Mouse (Mus musculus): ENCODE data around the gene Ak9. TPM values are rescaled to one million over a fixed set of nuclear protein-coding genes. Genes with fewer than 3 reads are reported as not detected.
"Not testable (repeated sequence)": the region's sequence is repeated elsewhere in the genome, so short reads cannot be mapped to it uniquely, and the experiment has no call there.

The Ak9 gene
- polyA plus RNA-seq, 1 experiment from 2014 or later: 0.05 TPM

- Histone ChIP-seq H3K4me2 (ENCODE audit: low read depth, low read length, severe bottlenecking) (no peak overlapping the region), H3K4me1 (replicated peaks; ENCODE audit: control insufficient read depth, insufficient read depth, low read length) (no peaks in the 10 kb centered on the region), H3K27ac (ENCODE audit: low read depth, low read length) (no peak overlapping the region), H3K9ac (ENCODE audit: low read length) (no peak overlapping the region), H3K27me3 (ENCODE audit: control insufficient read depth, insufficient read depth, low read length) (no peaks in the 10 kb centered on the region), H3K4me3 (ENCODE audit: low read depth, low read length) (no peak overlapping the region), H3K36me3 (ENCODE audit: control insufficient read depth, insufficient read depth, low read length) (no peaks in the 10 kb centered on the region), H3K9me3 (ENCODE audit: control insufficient read depth, low read length) (no peaks in the 10 kb centered on the region)
- DNase-seq (ENCODE audit: low spot score) (no peak), ATAC-seq (replicated peaks; ENCODE audit: low FRiP score) (no peak)
- WGBS: 80% methylated on average over 12 of the region's 12 CpGs
Observed at GRCm38 (mm10) chr10:41380466-41380865, 76.7 kb downstream of the Ak9 start.

DNA sequence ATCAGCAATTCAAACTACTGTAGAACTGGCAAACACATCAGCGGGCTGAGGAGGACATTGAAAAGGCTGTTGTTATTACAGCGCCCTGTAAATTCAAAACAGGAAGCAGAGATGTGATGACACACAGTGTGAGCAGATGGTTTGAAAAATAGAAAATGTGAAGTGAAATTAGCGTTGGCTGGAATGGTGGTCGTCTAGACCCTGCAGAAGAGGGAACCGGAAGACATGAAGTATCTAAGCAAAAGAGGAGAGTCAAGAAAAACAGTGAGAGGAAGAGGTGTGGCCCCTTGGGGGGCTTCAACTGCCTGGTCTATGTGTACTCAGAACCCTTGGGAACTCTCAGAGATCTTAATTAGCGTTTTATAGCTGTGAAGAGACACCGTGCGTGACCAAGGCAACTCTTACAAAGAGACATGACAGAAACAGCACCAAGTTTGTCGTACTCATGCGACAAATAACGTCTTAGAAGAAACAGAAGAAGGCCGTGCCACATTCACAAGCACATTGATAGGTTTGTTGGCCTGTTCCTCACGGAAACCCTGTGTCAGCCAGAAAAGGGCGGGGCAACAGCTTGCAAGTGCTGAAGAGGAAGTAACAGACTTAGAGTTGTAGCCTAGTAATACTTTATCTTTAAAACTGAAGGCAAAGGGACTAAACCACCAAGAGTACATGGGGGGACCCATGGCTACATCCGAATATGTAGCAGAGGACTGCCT, 81.9 kb downstream of the Ak9 start:
- Histone ChIP-seq H3K27me3 (ENCODE audit: control insufficient read depth, insufficient read depth, low read length) (no peaks in the 10 kb centered on the region), H3K4me1 (replicated peaks; ENCODE audit: control insufficient read depth, insufficient read depth, low read length) (no peaks in the 10 kb centered on the region), H3K9ac (ENCODE audit: low read length) (no peak overlapping the region), H3K9me3 (ENCODE audit: control insufficient read depth, low read length) (no peaks in the 10 kb centered on the region), H3K27ac (ENCODE audit: low read depth, low read length) (no peak overlapping the region), H3K36me3 (ENCODE audit: control insufficient read depth, insufficient read depth, low read length) (no peaks in the 10 kb centered on the region), H3K4me3 (ENCODE audit: low read depth, low read length) (no peak overlapping the region), H3K4me2 (ENCODE audit: low read depth, low read length, severe bottlenecking) (no peak overlapping the region)
- 83% methylated on average over 15 of the region's 15 CpGs for WGBS
- DNase-seq (ENCODE audit: low spot score) (no peak), ATAC-seq (replicated peaks; ENCODE audit: low FRiP score) (no peak)

DNA sequence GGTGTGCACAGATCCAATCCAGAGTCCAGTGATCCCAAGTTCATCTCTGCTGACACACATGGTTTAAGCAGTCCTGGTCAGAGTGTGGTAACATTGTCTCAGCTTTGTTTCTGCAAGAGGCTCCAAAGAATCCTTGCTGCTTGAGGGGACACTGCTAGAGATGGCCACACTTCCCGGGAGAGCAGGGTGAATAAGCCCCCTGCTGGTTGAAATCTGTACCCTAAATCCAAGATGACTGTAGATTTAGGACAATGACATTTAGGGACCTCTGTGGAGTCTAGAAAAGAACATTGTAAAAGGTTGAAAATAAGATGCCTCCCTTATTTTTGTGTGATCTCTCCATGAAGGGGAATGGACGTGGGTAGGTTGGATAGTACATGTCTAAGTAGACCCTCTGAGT, 89.8 kb downstream of the Ak9 start:
- Histone ChIP-seq H3K9ac (ENCODE audit: low read length) (no peak overlapping the region), H3K27ac (ENCODE audit: low read depth, low read length) (no peak overlapping the region), H3K36me3 (ENCODE audit: control insufficient read depth, insufficient read depth, low read length) (no peaks in the 10 kb centered on the region), H3K27me3 (ENCODE audit: control insufficient read depth, insufficient read depth, low read length) (no peaks in the 10 kb centered on the region), H3K4me2 (ENCODE audit: low read depth, low read length, severe bottlenecking) (no peak overlapping the region), H3K4me1 (replicated peaks; ENCODE audit: control insufficient read depth, insufficient read depth, low read length) (no peaks in the 10 kb centered on the region), H3K4me3 (ENCODE audit: low read depth, low read length) (no peak overlapping the region), H3K9me3 (ENCODE audit: control insufficient read depth, low read length) (no peaks in the 10 kb centered on the region)
- ATAC-seq (replicated peaks; ENCODE audit: low FRiP score) (no peak), DNase-seq (ENCODE audit: low spot score) (no peak)
- WGBS: 65% methylated on average over 2 of the region's 2 CpGs

DNA sequence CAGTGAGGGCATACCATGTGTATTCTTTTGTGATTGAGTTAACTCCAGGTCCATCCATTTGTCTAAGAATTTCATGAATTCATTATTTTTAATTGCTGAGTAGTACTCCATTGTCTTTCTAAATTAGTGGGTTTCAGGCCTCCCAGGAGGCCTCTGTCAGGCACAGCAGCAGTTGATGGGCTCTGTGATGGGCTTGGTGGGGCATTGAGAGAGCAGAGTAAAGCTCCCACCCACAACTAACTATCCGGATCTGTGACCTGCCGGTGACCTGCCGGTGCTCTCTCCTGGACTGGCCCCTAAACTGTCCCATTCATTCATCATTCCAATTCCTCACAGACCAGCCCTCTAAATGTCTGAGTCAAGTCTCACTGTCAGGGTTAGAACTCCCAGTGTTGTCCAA, 97.3 kb downstream of the Ak9 start:
- Histone ChIP-seq H3K36me3 (ENCODE audit: control insufficient read depth, insufficient read depth, low read length) (no peaks in the 10 kb centered on the region), H3K4me3 (ENCODE audit: low read depth, low read length) (no peak overlapping the region), H3K4me1 (replicated peaks; ENCODE audit: control insufficient read depth, insufficient read depth, low read length) (no peaks in the 10 kb centered on the region), H3K27ac (ENCODE audit: low read depth, low read length) (no peak overlapping the region), H3K9ac (ENCODE audit: low read length) (no peak overlapping the region), H3K4me2 (ENCODE audit: low read depth, low read length, severe bottlenecking) (no peak overlapping the region), H3K9me3 (ENCODE audit: control insufficient read depth, low read length) (no peaks in the 10 kb centered on the region), H3K27me3 (ENCODE audit: control insufficient read depth, insufficient read depth, low read length) (no peaks in the 10 kb centered on the region)
- no peak for ATAC-seq (replicated peaks; ENCODE audit: low FRiP score)
- 89% methylated on average over 3 of the region's 3 CpGs for whole genome bisulfite sequencing
- no peak for DNase-seq (ENCODE audit: low spot score)

GRCm38 (mm10) chr10:41403364-41403763, 99.6 kb downstream of the Ak9 start:
- Histone ChIP-seq H3K4me2 (ENCODE audit: low read depth, low read length, severe bottlenecking) (no peak overlapping the region), H3K27me3 (ENCODE audit: control insufficient read depth, insufficient read depth, low read length) (no peaks in the 10 kb centered on the region), H3K27ac (ENCODE audit: low read depth, low read length) (no peak overlapping the region), H3K9me3 (ENCODE audit: control insufficient read depth, low read length) (no peaks in the 10 kb centered on the region), H3K4me3 (ENCODE audit: low read depth, low read length) (no peak overlapping the region), H3K9ac (ENCODE audit: low read length) (no peak overlapping the region), H3K36me3 (ENCODE audit: control insufficient read depth, insufficient read depth, low read length) (no peaks in the 10 kb centered on the region), H3K4me1 (replicated peaks; ENCODE audit: control insufficient read depth, insufficient read depth, low read length) (no peaks in the 10 kb centered on the region)
- DNase-seq (ENCODE audit: low spot score) (no peak), ATAC-seq (replicated peaks; ENCODE audit: low FRiP score) (no peak)
- 81% methylated on average over 2 of the region's 2 CpGs for WGBS

DNA sequence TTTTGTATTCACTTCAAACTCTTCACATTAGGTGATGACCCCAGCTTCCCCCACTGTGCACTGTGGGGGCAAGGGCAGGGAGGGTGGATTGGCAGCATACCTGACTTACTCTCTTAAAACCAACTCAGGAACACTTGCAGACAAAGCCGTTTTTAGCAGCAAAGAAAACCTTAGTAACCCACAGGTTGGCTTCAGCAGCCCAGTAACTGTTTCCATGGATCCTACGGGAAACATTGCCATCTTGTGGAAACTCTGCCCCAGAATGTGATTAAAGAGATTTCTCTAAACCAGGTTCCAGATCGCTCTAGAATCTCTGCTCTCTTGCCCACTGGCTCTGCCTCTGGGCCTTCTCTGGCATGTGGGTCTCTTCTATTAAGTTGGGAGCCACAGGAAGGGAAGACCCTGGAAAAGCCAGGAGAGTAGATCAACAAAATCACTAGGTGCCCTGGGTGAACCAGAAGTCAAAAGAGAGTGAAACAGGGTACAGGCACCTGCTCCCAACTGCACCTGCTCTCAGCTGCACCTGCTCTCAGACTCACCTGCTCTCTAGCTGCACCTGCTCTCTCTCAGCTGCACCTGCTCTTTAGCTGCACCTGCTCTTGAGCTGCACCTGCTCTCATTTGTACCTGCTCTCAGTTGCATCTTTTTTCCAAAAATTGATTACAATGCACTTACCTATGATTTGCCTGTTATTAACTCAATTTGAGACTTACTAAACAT, 100.3 kb downstream of the Ak9 start:
- H3K36me3 ChIP-seq (ENCODE audit: control insufficient read depth, insufficient read depth, low read length): no peaks in the 10 kb centered on the region
- DNase-seq (ENCODE audit: low spot score): no peak
- no peaks in the 10 kb centered on the region for H3K27me3 ChIP-seq (ENCODE audit: control insufficient read depth, insufficient read depth, low read length)
- 54% methylated on average over 3 of the region's 3 CpGs for WGBS
- no peaks in the 10 kb centered on the region for H3K4me1 ChIP-seq (replicated peaks; ENCODE audit: control insufficient read depth, insufficient read depth, low read length)
- H3K4me3 ChIP-seq (ENCODE audit: low read depth, low read length): no peak overlapping the region
- H3K4me2 ChIP-seq (ENCODE audit: low read depth, low read length, severe bottlenecking): no peak overlapping the region
- H3K9ac ChIP-seq (ENCODE audit: low read length): no peak overlapping the region
- H3K9me3 ChIP-seq (ENCODE audit: control insufficient read depth, low read length): no peaks in the 10 kb centered on the region
- H3K27ac ChIP-seq (ENCODE audit: low read depth, low read length): no peak overlapping the region
- no peak for ATAC-seq (replicated peaks; ENCODE audit: low FRiP score)

- H3K27ac ChIP-seq (ENCODE audit: low read depth, low read length); H3K4me2 ChIP-seq (ENCODE audit: low read depth, low read length, severe bottlenecking); H3K9me3 ChIP-seq (ENCODE audit: control insufficient read depth, low read length); DNase-seq (ENCODE audit: low spot score); H3K4me1 ChIP-seq (replicated peaks; ENCODE audit: control insufficient read depth, insufficient read depth, low read length); ATAC-seq (replicated peaks; ENCODE audit: low FRiP score); H3K9ac ChIP-seq (ENCODE audit: low read length); H3K4me3 ChIP-seq (ENCODE audit: low read depth, low read length); H3K27me3 ChIP-seq (ENCODE audit: control insufficient read depth, insufficient read depth, low read length); H3K36me3 ChIP-seq (ENCODE audit: control insufficient read depth, insufficient read depth, low read length): not testable (repeated sequence)
- 88% methylated on average over 4 of the region's 4 CpGs for WGBS
Observed at GRCm38 (mm10) chr10:41410176-41410575, 106.4 kb downstream of the Ak9 start.

DNA sequence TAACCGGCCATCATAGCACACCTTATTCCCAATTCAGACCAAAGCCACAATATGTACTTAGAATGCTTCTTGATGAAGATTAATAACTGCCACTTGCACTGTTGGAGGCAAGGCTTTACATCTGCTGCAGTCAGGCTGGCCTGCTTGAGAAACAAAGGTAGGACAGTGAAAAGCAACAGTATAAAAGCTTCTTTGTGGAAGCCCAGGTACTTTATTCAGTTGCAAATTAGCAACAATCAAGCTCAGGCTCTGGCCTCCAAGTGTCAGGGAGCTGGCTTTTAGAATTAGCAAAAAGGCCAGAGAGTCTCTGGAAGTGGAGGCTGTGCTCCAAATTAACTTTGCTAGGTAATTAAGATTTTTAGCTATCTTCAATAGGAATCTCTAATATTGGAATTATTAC, 107.0 kb downstream of the Ak9 start:
- not testable (repeated sequence) for H3K36me3 ChIP-seq (ENCODE audit: control insufficient read depth, insufficient read depth, low read length); H3K4me1 ChIP-seq (replicated peaks; ENCODE audit: control insufficient read depth, insufficient read depth, low read length); H3K4me3 ChIP-seq (ENCODE audit: low read depth, low read length); H3K4me2 ChIP-seq (ENCODE audit: low read depth, low read length, severe bottlenecking); ATAC-seq (replicated peaks; ENCODE audit: low FRiP score); DNase-seq (ENCODE audit: low spot score); H3K27me3 ChIP-seq (ENCODE audit: control insufficient read depth, insufficient read depth, low read length); H3K27ac ChIP-seq (ENCODE audit: low read depth, low read length); H3K9ac ChIP-seq (ENCODE audit: low read length); H3K9me3 ChIP-seq (ENCODE audit: control insufficient read depth, low read length)
- 93% methylated on average over 1 of the region's 1 CpGs for WGBS

GRCm38 (mm10) chr10:41413471-41413870, 109.7 kb downstream of the Ak9 start:
- not testable (repeated sequence) for H3K27me3 ChIP-seq (ENCODE audit: control insufficient read depth, insufficient read depth, low read length); H3K4me2 ChIP-seq (ENCODE audit: low read depth, low read length, severe bottlenecking); H3K27ac ChIP-seq (ENCODE audit: low read depth, low read length); H3K4me3 ChIP-seq (ENCODE audit: low read depth, low read length); H3K4me1 ChIP-seq (replicated peaks; ENCODE audit: control insufficient read depth, insufficient read depth, low read length); H3K36me3 ChIP-seq (ENCODE audit: control insufficient read depth, insufficient read depth, low read length); H3K9me3 ChIP-seq (ENCODE audit: control insufficient read depth, low read length); DNase-seq (ENCODE audit: low spot score); H3K9ac ChIP-seq (ENCODE audit: low read length); ATAC-seq (replicated peaks; ENCODE audit: low FRiP score)
- WGBS: 83% methylated on average over 1 of the region's 1 CpGs

All from forebrain, embryonic 11.5 days (tissue).